Mouse (Mus musculus) adrenal gland, adult 8-10 months (tissue): ENCODE results near the gene Rbm10. TPM values are rescaled to one million over a fixed set of nuclear protein-coding genes. Genes with fewer than 3 reads are reported as not detected.

Source experiments
- DNase-seq: peaks from one replicate; pipeline ENCODE4 v3.0.0; 2022
- total RNA-seq, 4 experiments: library from RNA; stranded (reverse); gene quantifications; 2 replicates each; pipeline ENCODE4 v1.2.4; 2022

Gene Rbm10
- total RNA-seq, result 10 to 100 TPM; 29.0 to 41.2 (median 40.0) TPM

- peak; percentile 84 for DNase-seq
These were observed at the start of gene Rbm10, which contains the start of gene Ndufb11 for GRCm38 (mm10) chrX:20617176-20617902. TSS of gene Rbm10 (plus strand) at chrX:20617503. TSS of gene Ndufb11 (minus strand) at chrX:20617619.

DNA sequence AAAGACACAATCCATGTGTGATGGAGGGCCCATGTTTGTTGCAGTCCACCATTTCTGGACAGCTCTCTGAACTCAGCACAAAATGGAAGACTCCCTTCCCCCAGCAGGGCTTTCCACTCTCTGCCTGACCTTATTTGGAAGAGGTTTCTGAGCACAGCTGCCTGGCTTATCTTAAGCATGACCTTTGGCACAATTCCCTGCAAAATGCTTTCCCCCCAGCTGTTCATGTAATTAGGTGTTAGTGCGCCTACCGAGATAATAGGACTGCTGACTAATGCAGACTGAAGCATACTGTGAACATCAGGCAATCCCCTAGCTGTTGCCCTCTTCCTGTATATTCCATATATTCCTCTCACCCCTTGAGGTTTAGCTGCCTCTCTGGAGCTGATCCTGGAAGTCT lies 46.3 kb upstream of the Rbm10 start:
- DNase-seq, result peak; percentile 11

GRCm38 (mm10) chrX:20572683-20573082 lies 44.6 kb upstream of the Rbm10 start:
- no peak for DNase-seq

GRCm38 (mm10) chrX:20573927-20574326 lies 43.4 kb upstream of the Rbm10 start:
- DNase-seq, result no peak

- no peak for DNase-seq
These were observed 29.3 kb upstream of the Rbm10 start for GRCm38 (mm10) chrX:20587968-20588367.

DNA sequence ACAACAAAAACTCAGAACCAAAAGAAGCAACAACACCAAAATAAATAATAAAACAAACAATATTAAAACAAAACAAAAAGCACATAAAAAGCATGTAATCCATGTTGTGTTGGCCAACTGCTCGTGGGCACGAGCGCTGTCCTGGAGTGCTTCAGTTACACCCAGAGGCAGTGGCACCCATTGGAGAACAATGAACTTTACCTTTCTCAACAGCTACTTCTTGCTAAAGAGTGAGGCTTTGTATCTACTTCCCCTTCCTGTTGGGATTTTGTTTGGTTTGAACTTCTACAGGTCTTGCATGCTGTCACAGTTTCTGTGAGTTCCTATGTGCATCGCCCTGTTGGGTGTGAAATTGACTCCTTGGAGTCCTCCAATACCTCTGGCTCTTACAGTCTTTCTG lies 8.8 kb upstream of the Rbm10 start:
- DNase-seq, result no peak

DNA sequence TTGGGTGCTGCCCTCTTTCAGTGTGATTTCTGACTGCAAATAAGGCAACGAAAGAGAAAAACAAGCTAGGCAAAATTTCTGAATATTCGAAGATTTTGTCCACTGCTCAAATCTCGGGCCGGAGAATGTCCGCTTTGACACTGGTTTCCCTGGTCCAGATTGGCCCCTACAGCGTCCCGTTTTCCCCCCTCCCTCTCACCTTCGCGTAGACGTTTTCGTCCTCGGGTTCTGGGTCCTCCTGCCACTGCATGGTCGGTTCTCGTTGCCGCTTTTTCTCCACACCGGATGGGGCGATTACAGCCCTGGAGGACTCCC lies 485 bp upstream of the Rbm10 start:
- DNase-seq, result peak; percentile 50

DNA sequence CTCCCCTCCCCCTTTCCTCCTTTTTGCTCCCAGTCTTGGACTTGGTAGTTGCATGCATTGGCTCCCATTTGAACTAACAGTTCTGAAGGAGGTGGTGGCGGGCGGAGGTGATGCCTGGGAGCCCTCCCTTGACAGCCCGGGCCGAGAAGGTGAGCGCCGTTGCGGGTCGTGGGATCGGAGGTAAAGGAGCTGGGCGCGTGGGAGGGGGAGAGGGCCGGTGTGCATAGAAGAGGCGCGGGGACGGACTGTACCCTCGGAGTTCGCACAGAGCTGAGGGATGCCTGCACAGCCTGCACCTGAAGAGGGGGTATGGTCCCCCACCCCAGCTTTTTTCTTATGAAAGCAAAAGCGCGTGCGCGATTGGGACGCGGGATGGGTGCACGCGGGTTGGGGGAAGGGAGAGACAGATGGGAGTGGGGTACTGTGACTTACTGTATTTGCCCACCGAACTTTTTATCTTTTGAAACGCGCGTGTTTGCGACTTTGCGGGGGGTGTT lies 648 bp downstream of the Rbm10 start:
- no peak for DNase-seq

DNA sequence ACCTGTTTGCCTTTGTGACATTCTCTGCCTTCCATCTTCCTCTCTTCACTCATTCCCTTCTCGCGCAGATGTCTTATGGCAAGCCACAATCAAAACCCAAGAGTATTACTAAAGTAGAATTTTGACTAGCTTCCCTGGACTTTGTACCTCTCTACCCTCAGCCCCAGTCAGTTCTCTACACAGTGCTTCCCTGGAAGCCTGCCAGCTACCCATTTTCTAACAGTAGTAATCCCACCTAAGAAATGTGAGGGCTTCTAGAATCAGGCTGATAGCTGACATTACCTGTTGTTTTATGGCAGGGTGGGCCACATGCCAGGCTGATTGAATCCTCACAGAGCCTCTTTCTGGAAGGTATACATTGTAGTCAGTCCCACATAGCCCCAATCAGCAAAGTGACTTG lies 20.8 kb downstream of the Rbm10 start:
- DNase-seq, result no peak

DNA sequence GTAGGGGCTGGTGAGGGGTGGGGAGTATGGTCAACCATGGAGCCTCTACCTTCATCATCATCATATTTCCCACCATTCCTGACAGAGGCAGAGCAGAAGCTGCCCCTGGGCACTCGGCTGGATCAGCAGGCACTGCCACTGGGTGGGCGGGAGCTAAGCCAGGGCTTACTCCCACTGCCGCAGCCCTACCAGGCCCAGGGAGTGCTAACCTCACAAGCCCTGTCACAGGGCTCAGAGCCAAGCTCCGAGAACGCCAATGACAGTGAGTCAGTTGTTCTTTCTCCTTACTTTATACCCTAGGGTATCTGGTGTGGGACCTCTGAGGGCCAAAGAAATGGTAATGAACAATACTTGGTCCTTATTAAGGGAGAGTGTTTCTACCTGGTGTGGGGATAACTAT lies 27.5 kb downstream of the Rbm10 start:
- DNase-seq, result no peak

- no peak for DNase-seq
These were observed 40.3 kb downstream of the Rbm10 start for GRCm38 (mm10) chrX:20657593-20657992.

GRCm38 (mm10) chrX:20658026-20658652 lies 40.8 kb downstream of the Rbm10 start, which contains the start of gene Uba1:
TSS of gene Uba1 (plus strand) at chrX:20658326.
- DNase-seq, result peak; percentile 66

GRCm38 (mm10) chrX:20658891-20659406 lies 41.6 kb downstream of the Rbm10 start:
- no peak for DNase-seq

GRCm38 (mm10) chrX:20662317-20662715 lies 45.0 kb downstream of the Rbm10 start:
- no peak for DNase-seq

DNA sequence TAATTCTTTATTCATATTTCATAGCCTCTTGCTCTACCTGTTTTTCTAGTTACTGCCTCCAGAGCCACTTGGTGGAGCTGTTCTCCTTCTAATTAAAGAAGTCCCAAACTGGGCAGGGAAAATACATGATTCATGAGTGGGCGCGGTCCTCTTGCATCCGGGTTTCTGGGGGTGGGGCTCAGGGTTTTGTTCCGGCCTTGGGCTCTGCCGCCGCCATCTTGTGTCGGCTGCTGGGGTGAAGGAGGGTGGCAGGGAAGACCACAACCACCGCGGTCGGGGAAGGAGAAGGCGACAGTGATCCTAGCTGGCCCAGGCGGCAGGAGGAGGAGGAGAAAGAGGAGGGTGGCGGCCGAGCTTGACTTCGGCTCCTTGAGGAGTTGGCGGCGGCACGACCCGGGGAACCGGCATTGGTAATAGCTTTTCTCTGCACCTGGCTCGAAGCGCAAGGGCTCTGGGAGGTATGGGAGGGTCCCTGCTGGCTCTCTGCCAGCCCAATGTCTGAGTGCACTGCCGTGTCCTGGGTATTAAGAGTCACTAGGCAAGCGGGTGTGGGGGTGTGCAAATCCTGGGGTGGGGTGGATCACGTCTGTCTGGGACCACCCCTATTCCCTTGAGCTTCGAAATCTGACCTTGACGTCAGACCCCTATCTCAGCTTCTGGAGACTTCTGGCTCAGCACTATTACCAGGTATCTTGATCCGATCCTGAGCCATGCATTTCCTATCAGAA lies 45.6 kb downstream of the Rbm10 start:
- DNase-seq, result peak; percentile 87

DNA sequence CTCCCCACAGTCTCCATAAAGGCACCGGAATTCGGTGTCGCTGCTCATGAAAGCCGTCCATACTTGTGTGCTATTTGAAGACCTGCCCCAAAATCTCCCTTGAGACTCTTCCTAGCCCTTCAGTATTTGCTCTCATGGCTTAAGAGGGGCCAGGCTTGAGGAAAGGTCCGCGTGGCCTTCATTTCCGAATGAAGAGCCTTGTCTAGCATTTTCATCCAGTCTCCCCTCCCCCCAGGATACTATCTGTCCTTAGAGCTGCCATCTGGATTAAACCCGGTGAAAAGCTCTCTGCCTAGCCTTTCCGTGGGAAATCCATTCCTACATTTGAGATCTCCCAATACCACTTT lies 46.1 kb downstream of the Rbm10 start:
- DNase-seq, result no peak

DNA sequence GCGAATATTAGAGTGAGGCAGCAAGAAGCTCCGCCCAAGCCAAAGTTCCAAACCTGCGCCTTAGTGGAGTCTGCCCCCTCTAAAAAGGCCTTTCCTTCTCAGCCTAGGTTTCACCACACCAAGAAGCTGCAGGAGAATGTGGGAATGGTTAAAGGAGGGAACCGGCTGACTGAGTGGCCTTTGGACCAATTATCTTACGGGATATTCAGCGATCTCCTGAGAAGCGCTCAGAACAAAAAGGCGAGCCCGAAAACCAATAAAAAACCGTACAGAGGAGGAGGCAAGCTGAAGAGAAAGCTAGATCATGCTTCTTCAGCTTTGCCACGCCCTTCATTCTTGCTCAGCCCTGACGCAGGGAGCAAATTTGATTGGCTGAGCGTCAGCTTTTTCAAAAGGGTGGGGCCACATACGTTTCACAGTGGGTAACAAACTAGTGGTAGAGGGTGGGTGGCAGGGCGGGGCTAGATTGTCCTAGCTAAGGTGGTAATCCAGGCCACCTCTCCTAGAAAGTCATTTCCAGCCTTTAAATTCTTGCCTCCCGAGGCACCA lies 70.3 kb downstream of the Rbm10 start, which contains the start of gene Cdk16:
TSS of gene Cdk16 (plus strand) at position 436 of the 549 bp plus-strand sequence.
- peak; percentile 90 for DNase-seq

DNA sequence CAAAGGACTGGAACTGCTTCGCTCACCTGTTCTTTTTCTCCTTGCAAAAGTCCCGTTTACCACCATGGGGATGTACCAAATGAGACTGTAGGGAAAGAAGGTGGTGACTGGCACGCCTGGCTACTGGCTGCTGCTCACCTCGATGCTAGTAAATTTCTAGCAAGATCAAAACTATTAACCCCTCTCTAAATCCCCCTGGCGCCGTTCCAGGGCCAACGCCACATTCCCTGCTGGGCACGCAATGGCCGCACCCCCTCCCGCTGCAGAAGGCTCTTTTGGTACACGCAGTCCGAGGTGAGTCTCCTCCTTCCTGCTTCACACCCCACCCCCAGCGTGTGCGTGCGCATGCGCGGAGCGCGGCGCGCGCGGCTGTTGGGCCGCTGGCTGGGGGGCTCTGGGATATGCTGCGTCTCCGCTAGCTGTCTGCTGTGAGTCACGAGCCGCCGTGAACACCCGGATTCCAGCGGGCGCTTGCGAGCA lies 70.8 kb downstream of the Rbm10 start:
- DNase-seq, result peak; percentile 84

GRCm38 (mm10) chrX:20688615-20689014 lies 71.3 kb downstream of the Rbm10 start:
- DNase-seq, result peak; percentile 54

- no peak for DNase-seq
These were observed 74.3 kb downstream of the Rbm10 start for GRCm38 (mm10) chrX:20691566-20691965.

GRCm38 (mm10) chrX:20692616-20693015 lies 75.3 kb downstream of the Rbm10 start:
- DNase-seq, result no peak

- no peak for DNase-seq
These were observed 78.5 kb downstream of the Rbm10 start for GRCm38 (mm10) chrX:20695842-20696241.
